Mouse (Mus musculus) bone marrow macrophage, adult 2 months (primary cell): ENCODE measurements at regions not wholly inside any gene's neighbourhood (a gene's known extent, or its start where the extent isn't known, plus 50 kb on each side); places are given as distances from the start of the nearest gene placed in this dataset.

Experiments used
- CTCF ChIP-seq: IDR thresholded peaks from 2 replicates; pipeline ENCODE4 v1.5.1; 2012; ENCODE audit warnings: low read depth, mild to moderate bottlenecking, low read length, moderate library complexity
- POLR2A ChIP-seq: IDR thresholded peaks from 2 replicates; pipeline ENCODE4 v1.6.1; 2012; ENCODE audit warnings: mild to moderate bottlenecking, low read depth, low read length, borderline replicate concordance

DNA sequence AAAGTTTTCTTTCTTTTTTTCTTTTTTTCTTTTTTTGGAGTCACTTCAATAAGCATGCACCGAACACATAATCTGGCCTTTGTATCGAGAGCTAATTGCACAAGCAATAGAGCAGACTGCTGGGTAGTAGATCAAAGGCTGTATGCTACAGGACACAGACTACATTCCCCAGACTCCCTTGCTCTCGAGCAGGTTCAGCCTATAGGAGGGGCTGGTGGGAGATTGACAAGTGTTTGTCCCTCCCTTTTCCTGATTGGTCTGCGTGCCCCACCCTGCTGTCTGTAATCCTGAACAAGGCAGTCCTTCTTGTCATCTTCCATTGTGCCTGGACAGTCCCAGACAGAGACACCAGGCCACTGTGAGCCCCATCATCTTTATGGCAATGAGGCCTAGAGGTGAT is 67.8 kb upstream of the Foxa2 start:
- TF ChIP-seq CTCF (no peak), POLR2A (no peak)
